Mouse (Mus musculus): ENCODE measurements at regions not wholly inside any gene's neighbourhood (a gene's known extent, or its start where the extent isn't known, plus 50 kb on each side); places are given as distances from the start of the nearest gene placed in this dataset.

GRCm38 (mm10) chr2:128370821-128371220 lies 220.2 kb upstream of the Spdye4c start:
- no peak for TF ChIP-seq CTCF (IDR thresholded peaks at IDR 0.05; ENCODE audit: control insufficient read depth, insufficient read depth, insufficient replicate concordance, low read depth, low read length)
- TF ChIP-seq POLR2A (IDR thresholded peaks at IDR 0.05; ENCODE audit: control insufficient read depth, low read depth, low read length) = peak; percentile 10; the same call in 1 of the 2 replicates
- no peaks in the 10 kb centered on the region for H3K36me3 ChIP-seq (ENCODE audit: control insufficient read depth, insufficient read depth, low read length)
- H3K4me3 ChIP-seq (ENCODE audit: control insufficient read depth, low read depth, low read length) = no peak overlapping the region
- no peaks in the 10 kb centered on the region for H3K4me1 ChIP-seq (ENCODE audit: control insufficient read depth, insufficient read depth, low read length)
- H3K27me3 ChIP-seq (ENCODE audit: control insufficient read depth, insufficient read depth, low read length) = no peaks in the 10 kb centered on the region
- H3K27ac ChIP-seq (ENCODE audit: control insufficient read depth, insufficient read depth, low read depth, low read length) = no peak overlapping the region

GRCm38 (mm10) chr2:128372204-128372603 lies 218.8 kb upstream of the Spdye4c start:
- no peak overlapping the region for H3K4me3 ChIP-seq (ENCODE audit: control insufficient read depth, low read depth, low read length)
- H3K4me1 ChIP-seq (ENCODE audit: control insufficient read depth, insufficient read depth, low read length) = no peaks in the 10 kb centered on the region
- H3K36me3 ChIP-seq (ENCODE audit: control insufficient read depth, insufficient read depth, low read length) = no peaks in the 10 kb centered on the region
- no peak overlapping the region for H3K27ac ChIP-seq (ENCODE audit: control insufficient read depth, insufficient read depth, low read depth, low read length)
- no peaks in the 10 kb centered on the region for H3K27me3 ChIP-seq (ENCODE audit: control insufficient read depth, insufficient read depth, low read length)
- no peak for TF ChIP-seq CTCF (IDR thresholded peaks at IDR 0.05; ENCODE audit: control insufficient read depth, insufficient read depth, insufficient replicate concordance, low read depth, low read length)
- TF ChIP-seq POLR2A (IDR thresholded peaks at IDR 0.05; ENCODE audit: control insufficient read depth, low read depth, low read length) = no peak

DNA sequence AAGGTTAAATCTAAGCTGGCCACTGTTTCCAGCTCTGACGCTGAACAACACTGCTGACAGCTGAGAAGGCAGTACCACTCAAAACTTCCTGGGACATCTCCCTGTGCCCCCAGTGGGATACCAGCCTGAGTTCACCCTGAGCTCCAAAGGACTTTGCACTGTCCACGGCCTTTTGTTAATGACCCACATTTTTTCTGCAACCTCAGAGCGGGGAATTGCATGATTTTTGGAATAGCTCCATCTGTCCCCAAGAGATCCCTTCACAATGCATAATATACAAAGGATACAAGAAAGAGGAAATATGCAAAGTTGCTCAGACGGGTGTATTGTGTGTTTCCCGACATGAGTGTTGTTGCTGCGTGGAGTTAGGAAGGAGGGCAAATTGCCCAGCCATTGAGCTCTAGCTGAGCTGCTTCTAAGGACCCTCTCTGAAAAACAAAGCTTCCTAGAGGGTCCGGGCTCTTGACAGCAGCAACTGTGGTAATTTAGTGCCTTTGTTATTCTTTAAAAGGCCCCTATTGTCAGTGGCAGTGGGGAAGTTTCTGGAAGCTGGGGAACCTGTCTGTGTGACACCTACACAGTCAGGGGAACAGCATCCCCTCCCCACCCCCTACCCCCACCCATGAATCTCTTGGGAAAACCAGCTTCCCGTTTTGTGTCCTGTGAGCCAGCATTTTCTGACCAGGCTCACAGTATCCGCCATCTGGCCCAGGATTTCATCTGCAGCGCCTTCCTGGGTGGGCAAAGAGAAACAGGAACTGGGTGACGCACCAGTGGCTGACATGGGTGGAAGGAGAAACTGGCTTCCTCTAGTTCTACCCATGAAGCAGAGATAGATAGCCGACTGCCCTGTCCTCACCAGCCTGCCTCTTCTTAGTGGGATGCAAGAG lies 217.4 kb upstream of the Spdye4c start:
- Histone ChIP-seq H3K27ac (ENCODE audit: control insufficient read depth, insufficient read depth, low read depth, low read length) (no peak overlapping the region; the same call in 1 of the 2 replicates), H3K36me3 (ENCODE audit: control insufficient read depth, insufficient read depth, low read length) (no peaks in the 10 kb centered on the region), H3K4me1 (ENCODE audit: control insufficient read depth, insufficient read depth, low read length) (no peaks in the 10 kb centered on the region), H3K4me3 (ENCODE audit: control insufficient read depth, low read depth, low read length) (no peak overlapping the region), H3K27me3 (ENCODE audit: control insufficient read depth, insufficient read depth, low read length) (no peaks in the 10 kb centered on the region)
- TF ChIP-seq POLR2A (IDR thresholded peaks at IDR 0.05; ENCODE audit: control insufficient read depth, low read depth, low read length) = no peak
- TF ChIP-seq CTCF (IDR thresholded peaks at IDR 0.05; ENCODE audit: control insufficient read depth, insufficient read depth, insufficient replicate concordance, low read depth, low read length) = no peak

DNA sequence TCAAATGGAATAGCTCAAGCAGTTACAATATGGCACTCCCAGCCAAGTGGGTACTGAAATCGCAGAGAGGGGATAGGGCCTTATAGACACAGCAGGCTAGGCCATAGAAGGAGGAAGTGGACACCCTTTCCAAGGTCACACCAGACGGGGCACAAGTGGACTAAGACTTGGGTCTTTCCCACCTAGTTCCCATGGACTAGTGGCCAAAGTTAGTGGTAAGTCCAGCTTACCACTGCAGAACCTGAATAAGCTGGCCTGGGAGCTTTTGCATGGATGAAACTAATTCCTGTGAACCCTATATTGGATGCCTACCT lies 216.8 kb upstream of the Spdye4c start:
- no peaks in the 10 kb centered on the region for H3K27me3 ChIP-seq (ENCODE audit: control insufficient read depth, insufficient read depth, low read length)
- no peak for TF ChIP-seq POLR2A (IDR thresholded peaks at IDR 0.05; ENCODE audit: control insufficient read depth, low read depth, low read length)
- TF ChIP-seq CTCF (IDR thresholded peaks at IDR 0.05; ENCODE audit: control insufficient read depth, insufficient read depth, insufficient replicate concordance, low read depth, low read length) = no peak
- no peak overlapping the region for H3K4me3 ChIP-seq (ENCODE audit: control insufficient read depth, low read depth, low read length)
- no peak overlapping the region; the same call in 1 of the 2 replicates for H3K27ac ChIP-seq (ENCODE audit: control insufficient read depth, insufficient read depth, low read depth, low read length)
- no peaks in the 10 kb centered on the region for H3K4me1 ChIP-seq (ENCODE audit: control insufficient read depth, insufficient read depth, low read length)
- no peaks in the 10 kb centered on the region for H3K36me3 ChIP-seq (ENCODE audit: control insufficient read depth, insufficient read depth, low read length)

- Histone ChIP-seq H3K4me1 (ENCODE audit: control insufficient read depth, insufficient read depth, low read length) (no peaks in the 10 kb centered on the region), H3K27me3 (ENCODE audit: control insufficient read depth, insufficient read depth, low read length) (no peaks in the 10 kb centered on the region), H3K4me3 (ENCODE audit: control insufficient read depth, low read depth, low read length) (no peak overlapping the region), H3K27ac (ENCODE audit: control insufficient read depth, insufficient read depth, low read depth, low read length) (no peak overlapping the region), H3K36me3 (ENCODE audit: control insufficient read depth, insufficient read depth, low read length) (no peaks in the 10 kb centered on the region)
- TF ChIP-seq CTCF (IDR thresholded peaks at IDR 0.05; ENCODE audit: control insufficient read depth, insufficient read depth, insufficient replicate concordance, low read depth, low read length) = no peak
- no peak for TF ChIP-seq POLR2A (IDR thresholded peaks at IDR 0.05; ENCODE audit: control insufficient read depth, low read depth, low read length)
Observed at GRCm38 (mm10) chr2:128374926-128375325, 216.1 kb upstream of the Spdye4c start.

- Histone ChIP-seq H3K4me3 (ENCODE audit: control insufficient read depth, low read depth, low read length) (no peak overlapping the region), H3K27me3 (ENCODE audit: control insufficient read depth, insufficient read depth, low read length) (no peaks in the 10 kb centered on the region), H3K36me3 (ENCODE audit: control insufficient read depth, insufficient read depth, low read length) (no peaks in the 10 kb centered on the region), H3K4me1 (ENCODE audit: control insufficient read depth, insufficient read depth, low read length) (no peaks in the 10 kb centered on the region), H3K27ac (ENCODE audit: control insufficient read depth, insufficient read depth, low read depth, low read length) (no peak overlapping the region)
- no peak for TF ChIP-seq POLR2A (IDR thresholded peaks at IDR 0.05; ENCODE audit: control insufficient read depth, low read depth, low read length)
- no peak for TF ChIP-seq CTCF (IDR thresholded peaks at IDR 0.05; ENCODE audit: control insufficient read depth, insufficient read depth, insufficient replicate concordance, low read depth, low read length)
Observed at GRCm38 (mm10) chr2:128375827-128376226, 215.2 kb upstream of the Spdye4c start.

- no peaks in the 10 kb centered on the region for H3K27me3 ChIP-seq (ENCODE audit: control insufficient read depth, insufficient read depth, low read length)
- no peak overlapping the region for H3K4me3 ChIP-seq (ENCODE audit: control insufficient read depth, low read depth, low read length)
- no peaks in the 10 kb centered on the region for H3K4me1 ChIP-seq (ENCODE audit: control insufficient read depth, insufficient read depth, low read length)
- TF ChIP-seq CTCF (IDR thresholded peaks at IDR 0.05; ENCODE audit: control insufficient read depth, insufficient read depth, insufficient replicate concordance, low read depth, low read length) = no peak
- TF ChIP-seq POLR2A (IDR thresholded peaks at IDR 0.05; ENCODE audit: control insufficient read depth, low read depth, low read length) = no peak
- H3K36me3 ChIP-seq (ENCODE audit: control insufficient read depth, insufficient read depth, low read length) = no peaks in the 10 kb centered on the region
- H3K27ac ChIP-seq (ENCODE audit: control insufficient read depth, insufficient read depth, low read depth, low read length) = no peak overlapping the region
Observed at GRCm38 (mm10) chr2:128377176-128377575, 213.8 kb upstream of the Spdye4c start.
